Mouse (Mus musculus) heart, adult 9 months (tissue): Measurements from ENCODE around the gene Apoe.
A peak's percentile ranks its signal among the peaks of the same experiment; 100 is the strongest.

ENCODE experiments used
- DNase-seq, 2 experiments: peaks; one replicate each; pipeline ENCODE4 v3.0.0; 2022; ENCODE audit warnings: low spot score in 2 of 2

Apoe gene

GRCm38 (mm10) chr7:19698907-19699826 lies at the start of gene Apoe:
TSS of gene Apoe (minus strand) at chr7:19699188.
- DNase-seq = peak; percentile 81 to 85

GRCm38 (mm10) chr7:19747420-19748218 lies 48.6 kb upstream of the Apoe start:
- DNase-seq = no peak

GRCm38 (mm10) chr7:19746426-19747201 lies 47.6 kb upstream of the Apoe start:
- DNase-seq = no peak

- no peak for DNase-seq
Measured at GRCm38 (mm10) chr7:19745971-19746370, 47.0 kb upstream of the Apoe start.

GRCm38 (mm10) chr7:19744590-19745385 lies 45.8 kb upstream of the Apoe start:
- peak; percentile 83 to 88 for DNase-seq

- no peak for DNase-seq
Measured at GRCm38 (mm10) chr7:19743791-19744190, 44.8 kb upstream of the Apoe start.

- no peak for DNase-seq
Measured at GRCm38 (mm10) chr7:19742468-19742867, 43.5 kb upstream of the Apoe start.

- DNase-seq = no peak
Measured at GRCm38 (mm10) chr7:19741329-19742031, 42.5 kb upstream of the Apoe start.

GRCm38 (mm10) chr7:19740269-19740668 lies 41.3 kb upstream of the Apoe start:
- no peak for DNase-seq

- DNase-seq = no peak
Measured at GRCm38 (mm10) chr7:19738771-19739170, 39.8 kb upstream of the Apoe start.

- DNase-seq = no peak
Measured at GRCm38 (mm10) chr7:19736389-19737057, 37.5 kb upstream of the Apoe start.

- DNase-seq = no peak
Measured at GRCm38 (mm10) chr7:19734178-19734666, 35.2 kb upstream of the Apoe start.

GRCm38 (mm10) chr7:19726541-19726940 lies 27.6 kb upstream of the Apoe start:
- no peak for DNase-seq

GRCm38 (mm10) chr7:19724167-19724566 lies 25.2 kb upstream of the Apoe start:
- DNase-seq = no peak

- peak; percentile 79 to 84 for DNase-seq
Measured at GRCm38 (mm10) chr7:19722754-19723195, 23.8 kb upstream of the Apoe start.

GRCm38 (mm10) chr7:19719200-19719599 lies 20.2 kb upstream of the Apoe start:
- no peak for DNase-seq

- no peak for DNase-seq
Measured at GRCm38 (mm10) chr7:19718297-19718952, 19.4 kb upstream of the Apoe start.

GRCm38 (mm10) chr7:19717346-19717745 lies 18.4 kb upstream of the Apoe start:
- DNase-seq = no peak

GRCm38 (mm10) chr7:19716822-19717221 lies 17.8 kb upstream of the Apoe start:
- no peak for DNase-seq
